Mouse (Mus musculus): ENCODE data around the gene Kmt2e. TPM values are rescaled to one million over a fixed set of nuclear protein-coding genes. Genes with fewer than 3 reads are reported as not detected.

Kmt2e gene
- polyA plus RNA-seq, 2 experiments, result 37.3 to 87.2 TPM

- ATAC-seq (ENCODE audit: low FRiP score, low read depth) (no peak), DNase-seq (ENCODE audit: low spot score) (no peak)
- Histone ChIP-seq H3K27ac (replicated peaks; ENCODE audit: low read depth, low read length) (no peak overlapping the region), H3K27me3 (ENCODE audit: control insufficient read depth, insufficient read depth, low read length) (no peaks in the 10 kb centered on the region), H3K4me3 (replicated peaks; ENCODE audit: low read length) (no peak overlapping the region), H3K36me3 (ENCODE audit: control insufficient read depth, insufficient read depth, low read length) (peaks cover 10% of the 10 kb centered on the region), H3K9ac (ENCODE audit: low read depth, low read length, severe bottlenecking) (no peak overlapping the region), H3K4me1 (ENCODE audit: control insufficient read depth, insufficient read depth, low read length) (no peaks in the 10 kb centered on the region), H3K9me3 (ENCODE audit: control insufficient read depth, low read length) (no peaks in the 10 kb centered on the region), H3K4me2 (replicated peaks; ENCODE audit: low read depth, low read length, severe bottlenecking) (no peak overlapping the region)
- no peak for TF ChIP-seq POLR2A (IDR thresholded peaks at IDR 0.05; ENCODE audit: borderline replicate concordance, extremely low read depth, insufficient read depth, insufficient read length)
- 84% methylated on average over 3 of the region's 3 CpGs for WGBS
These were observed 38.5 kb upstream of the Kmt2e start for GRCm38 (mm10) chr5:23395721-23396120.

DNA sequence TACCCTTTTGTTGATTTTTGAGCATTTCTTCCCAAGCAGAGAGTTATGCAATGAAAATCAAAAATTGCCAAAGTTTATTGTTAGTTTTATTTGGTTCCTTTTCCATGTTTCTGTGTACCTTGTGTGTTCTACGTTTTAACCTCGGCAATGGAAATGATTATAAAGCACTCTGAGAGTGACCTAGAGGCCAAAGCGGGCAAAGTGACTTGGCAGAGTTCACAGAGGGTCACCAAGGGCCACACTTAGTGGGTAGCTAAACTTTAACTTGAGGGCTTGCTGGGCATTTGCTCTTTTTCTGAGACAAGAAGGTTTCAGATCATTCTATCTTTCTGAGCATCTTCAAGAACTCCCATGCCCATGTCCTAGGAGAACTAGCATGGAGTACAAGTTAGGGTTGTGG lies 37.5 kb upstream of the Kmt2e start:
- peaks cover 21% of the 10 kb centered on the region for H3K36me3 ChIP-seq (ENCODE audit: control insufficient read depth, insufficient read depth, low read length)
- WGBS, result 79% methylated on average over 3 of the region's 3 CpGs

GRCm38 (mm10) chr5:23400156-23400555 lies 34.1 kb upstream of the Kmt2e start:
- Histone ChIP-seq H3K9ac (ENCODE audit: low read depth, low read length, severe bottlenecking) (no peak overlapping the region), H3K27me3 (ENCODE audit: control insufficient read depth, insufficient read depth, low read length) (no peaks in the 10 kb centered on the region), H3K36me3 (ENCODE audit: control insufficient read depth, insufficient read depth, low read length) (peaks cover 25% of the 10 kb centered on the region), H3K9me3 (ENCODE audit: control insufficient read depth, low read length) (no peaks in the 10 kb centered on the region), H3K4me3 (replicated peaks; ENCODE audit: low read length) (no peak overlapping the region), H3K27ac (replicated peaks; ENCODE audit: low read depth, low read length) (no peak overlapping the region), H3K4me2 (replicated peaks; ENCODE audit: low read depth, low read length, severe bottlenecking) (no peak overlapping the region), H3K4me1 (ENCODE audit: control insufficient read depth, insufficient read depth, low read length) (no peaks in the 10 kb centered on the region)
- DNase-seq (ENCODE audit: low spot score) (no peak), ATAC-seq (ENCODE audit: low FRiP score, low read depth) (no peak)
- no peak for TF ChIP-seq POLR2A (IDR thresholded peaks at IDR 0.05; ENCODE audit: borderline replicate concordance, extremely low read depth, insufficient read depth, insufficient read length)
- WGBS, result 92% methylated on average over 3 of the region's 3 CpGs

More for the DNA sequence above, 37.5 kb upstream of the Kmt2e start:
- DNase-seq (ENCODE audit: low spot score) (no peak), ATAC-seq (ENCODE audit: low FRiP score, low read depth) (no peak)
- Histone ChIP-seq H3K9me3 (ENCODE audit: control insufficient read depth, low read length) (no peaks in the 10 kb centered on the region), H3K27me3 (ENCODE audit: control insufficient read depth, insufficient read depth, low read length) (no peaks in the 10 kb centered on the region), H3K27ac (replicated peaks; ENCODE audit: low read depth, low read length) (no peak overlapping the region), H3K4me3 (replicated peaks; ENCODE audit: low read length) (no peak overlapping the region), H3K4me1 (ENCODE audit: control insufficient read depth, insufficient read depth, low read length) (no peaks in the 10 kb centered on the region), H3K9ac (ENCODE audit: low read depth, low read length, severe bottlenecking) (no peak overlapping the region), H3K4me2 (replicated peaks; ENCODE audit: low read depth, low read length, severe bottlenecking) (no peak overlapping the region)
- TF ChIP-seq POLR2A (IDR thresholded peaks at IDR 0.05; ENCODE audit: borderline replicate concordance, extremely low read depth, insufficient read depth, insufficient read length), result no peak

GRCm38 (mm10) chr5:23400868-23401267 lies 33.4 kb upstream of the Kmt2e start:
- H3K4me3 ChIP-seq (replicated peaks; ENCODE audit: low read length), result no peak overlapping the region
- H3K9ac ChIP-seq (ENCODE audit: low read depth, low read length, severe bottlenecking), result no peak overlapping the region
- H3K36me3 ChIP-seq (ENCODE audit: control insufficient read depth, insufficient read depth, low read length), result peaks cover 27% of the 10 kb centered on the region
- H3K4me2 ChIP-seq (replicated peaks; ENCODE audit: low read depth, low read length, severe bottlenecking), result no peak overlapping the region
- H3K27ac ChIP-seq (replicated peaks; ENCODE audit: low read depth, low read length), result no peak overlapping the region
- DNase-seq (ENCODE audit: low spot score), result no peak
- TF ChIP-seq POLR2A (IDR thresholded peaks at IDR 0.05; ENCODE audit: borderline replicate concordance, extremely low read depth, insufficient read depth, insufficient read length), result no peak
- no peaks in the 10 kb centered on the region for H3K4me1 ChIP-seq (ENCODE audit: control insufficient read depth, insufficient read depth, low read length)
- no peak for ATAC-seq (ENCODE audit: low FRiP score, low read depth)
- WGBS, result 90% methylated on average over 3 of the region's 3 CpGs
- no peaks in the 10 kb centered on the region for H3K27me3 ChIP-seq (ENCODE audit: control insufficient read depth, insufficient read depth, low read length)
- no peaks in the 10 kb centered on the region for H3K9me3 ChIP-seq (ENCODE audit: control insufficient read depth, low read length)

- no peak for ATAC-seq (ENCODE audit: low FRiP score, low read depth)
- H3K27me3 ChIP-seq (ENCODE audit: control insufficient read depth, insufficient read depth, low read length), result no peaks in the 10 kb centered on the region
- H3K9ac ChIP-seq (ENCODE audit: low read depth, low read length, severe bottlenecking), result no peak overlapping the region
- no peaks in the 10 kb centered on the region for H3K9me3 ChIP-seq (ENCODE audit: control insufficient read depth, low read length)
- 74% methylated on average over 9 of the region's 9 CpGs for WGBS
- no peak overlapping the region for H3K4me2 ChIP-seq (replicated peaks; ENCODE audit: low read depth, low read length, severe bottlenecking)
- TF ChIP-seq POLR2A (IDR thresholded peaks at IDR 0.05; ENCODE audit: borderline replicate concordance, extremely low read depth, insufficient read depth, insufficient read length), result no peak
- H3K4me3 ChIP-seq (replicated peaks; ENCODE audit: low read length), result no peak overlapping the region
- DNase-seq (ENCODE audit: low spot score), result no peak
- H3K27ac ChIP-seq (replicated peaks; ENCODE audit: low read depth, low read length), result no peak overlapping the region
- H3K4me1 ChIP-seq (ENCODE audit: control insufficient read depth, insufficient read depth, low read length), result no peaks in the 10 kb centered on the region
- H3K36me3 ChIP-seq (ENCODE audit: control insufficient read depth, insufficient read depth, low read length), result peaks cover 27% of the 10 kb centered on the region
These were observed 32.9 kb upstream of the Kmt2e start for GRCm38 (mm10) chr5:23401368-23401767.

GRCm38 (mm10) chr5:23401999-23402398 lies 32.2 kb upstream of the Kmt2e start:
- Histone ChIP-seq H3K9me3 (ENCODE audit: control insufficient read depth, low read length) (no peaks in the 10 kb centered on the region), H3K36me3 (ENCODE audit: control insufficient read depth, insufficient read depth, low read length) (peaks cover 27% of the 10 kb centered on the region), H3K27me3 (ENCODE audit: control insufficient read depth, insufficient read depth, low read length) (no peaks in the 10 kb centered on the region), H3K9ac (ENCODE audit: low read depth, low read length, severe bottlenecking) (no peak overlapping the region), H3K4me1 (ENCODE audit: control insufficient read depth, insufficient read depth, low read length) (no peaks in the 10 kb centered on the region), H3K4me2 (replicated peaks; ENCODE audit: low read depth, low read length, severe bottlenecking) (no peak overlapping the region), H3K27ac (replicated peaks; ENCODE audit: low read depth, low read length) (no peak overlapping the region), H3K4me3 (replicated peaks; ENCODE audit: low read length) (no peak overlapping the region)
- WGBS, result no CpG with 5 or more reads among the region's 2 CpGs
- DNase-seq (ENCODE audit: low spot score) (no peak), ATAC-seq (ENCODE audit: low FRiP score, low read depth) (no peak)
- no peak for TF ChIP-seq POLR2A (IDR thresholded peaks at IDR 0.05; ENCODE audit: borderline replicate concordance, extremely low read depth, insufficient read depth, insufficient read length)

Data from limb, embryonic 14.5 days (tissue).